Mouse (Mus musculus): ENCODE results near the gene Tmx1. TPM values are rescaled to one million over a fixed set of nuclear protein-coding genes. Genes with fewer than 3 reads are reported as not detected.

Gene Tmx1
- polyA plus RNA-seq, 1 experiment = 12.2 TPM

GRCm38 (mm10) chr12:70464016-70464415 is 11.1 kb downstream of the Tmx1 start:
- no peak for TF ChIP-seq GATA1 (IDR thresholded peaks at IDR 0.05; ENCODE audit: low read length)

DNA sequence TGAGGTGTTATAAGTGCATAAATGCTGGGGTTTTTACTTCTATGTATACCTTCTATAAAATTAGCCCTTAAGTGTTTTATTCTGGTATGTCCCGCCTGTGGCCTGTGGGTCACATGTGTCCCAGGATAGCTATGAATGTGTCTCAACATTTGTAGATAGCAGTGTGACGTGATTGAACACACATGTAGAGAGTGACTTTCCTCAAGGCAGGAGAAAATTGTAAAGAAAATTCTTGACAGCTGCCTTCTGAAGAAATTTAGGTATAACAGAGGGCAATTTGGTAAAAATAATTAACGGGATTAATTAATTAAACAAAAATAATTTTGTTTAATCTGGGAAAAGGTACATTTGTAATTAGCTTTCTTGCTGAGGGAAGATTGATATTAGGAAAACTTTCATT is 22.4 kb downstream of the Tmx1 start:
- no peak for TF ChIP-seq GATA1 (IDR thresholded peaks at IDR 0.05; ENCODE audit: low read length)

DNA sequence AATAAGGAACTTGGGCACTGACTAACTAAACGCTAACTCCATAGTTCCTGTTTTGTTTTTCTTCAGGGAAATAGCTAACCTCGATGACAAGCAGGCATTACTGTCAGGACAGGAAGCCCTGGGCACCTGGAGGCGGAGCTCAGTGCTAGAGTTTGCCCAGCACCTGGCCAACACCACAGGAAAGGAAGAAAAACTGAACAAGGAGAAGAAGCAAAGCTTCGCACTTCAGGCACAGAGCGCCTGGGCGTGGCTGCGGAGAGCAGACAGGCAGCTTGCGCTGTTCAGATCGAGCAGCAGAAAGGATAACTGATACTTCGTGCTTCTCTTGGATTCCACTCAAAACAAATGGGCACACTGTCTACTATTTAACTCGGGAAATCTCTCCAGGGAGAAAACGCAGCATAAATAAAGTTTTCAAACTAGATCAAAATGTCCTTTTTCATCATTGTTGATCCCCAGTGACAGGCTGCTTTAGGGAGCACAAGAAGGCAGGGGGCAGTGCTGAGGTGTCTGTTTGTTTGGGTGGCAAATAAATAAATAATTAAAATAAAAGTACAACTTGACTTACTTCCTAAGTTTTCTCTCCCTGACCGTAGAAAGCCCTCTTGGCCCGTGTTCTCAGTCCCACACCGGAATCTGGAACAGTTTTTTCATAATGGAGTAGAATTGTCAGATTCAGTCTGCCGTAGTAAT is 24.1 kb downstream of the Tmx1 start:
- no peak for TF ChIP-seq GATA1 (IDR thresholded peaks at IDR 0.05; ENCODE audit: low read length)

GRCm38 (mm10) chr12:70477593-70478287 is 24.8 kb downstream of the Tmx1 start:
- no peak for TF ChIP-seq GATA1 (IDR thresholded peaks at IDR 0.05; ENCODE audit: low read length)

GRCm38 (mm10) chr12:70485956-70486355 is 33.1 kb downstream of the Tmx1 start:
- TF ChIP-seq GATA1 (IDR thresholded peaks at IDR 0.05; ENCODE audit: low read length) = no peak

- no peak for TF ChIP-seq GATA1 (IDR thresholded peaks at IDR 0.05; ENCODE audit: low read length)
These were observed 34.0 kb downstream of the Tmx1 start for GRCm38 (mm10) chr12:70486716-70487480.

DNA sequence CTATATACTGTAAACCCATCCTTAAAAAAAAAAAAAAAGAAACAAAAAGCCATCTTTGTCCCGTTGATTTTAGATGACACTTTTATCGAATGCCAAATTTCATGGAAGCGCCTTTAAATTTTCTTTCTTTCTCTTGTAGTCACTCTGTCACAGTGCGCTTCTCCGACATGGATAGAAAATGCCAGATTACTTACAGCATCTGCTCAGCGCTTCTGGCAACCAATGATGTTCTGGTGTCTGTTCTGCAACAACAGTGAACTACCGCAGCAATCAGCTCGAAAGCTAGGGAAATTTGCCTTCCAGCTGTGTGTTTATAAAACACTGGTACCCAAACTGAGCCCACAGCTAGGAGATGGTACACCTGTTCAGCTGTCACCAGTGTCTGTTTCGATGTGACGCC is 39.5 kb downstream of the Tmx1 start:
- TF ChIP-seq GATA1 (IDR thresholded peaks at IDR 0.05; ENCODE audit: low read length) = no peak

DNA sequence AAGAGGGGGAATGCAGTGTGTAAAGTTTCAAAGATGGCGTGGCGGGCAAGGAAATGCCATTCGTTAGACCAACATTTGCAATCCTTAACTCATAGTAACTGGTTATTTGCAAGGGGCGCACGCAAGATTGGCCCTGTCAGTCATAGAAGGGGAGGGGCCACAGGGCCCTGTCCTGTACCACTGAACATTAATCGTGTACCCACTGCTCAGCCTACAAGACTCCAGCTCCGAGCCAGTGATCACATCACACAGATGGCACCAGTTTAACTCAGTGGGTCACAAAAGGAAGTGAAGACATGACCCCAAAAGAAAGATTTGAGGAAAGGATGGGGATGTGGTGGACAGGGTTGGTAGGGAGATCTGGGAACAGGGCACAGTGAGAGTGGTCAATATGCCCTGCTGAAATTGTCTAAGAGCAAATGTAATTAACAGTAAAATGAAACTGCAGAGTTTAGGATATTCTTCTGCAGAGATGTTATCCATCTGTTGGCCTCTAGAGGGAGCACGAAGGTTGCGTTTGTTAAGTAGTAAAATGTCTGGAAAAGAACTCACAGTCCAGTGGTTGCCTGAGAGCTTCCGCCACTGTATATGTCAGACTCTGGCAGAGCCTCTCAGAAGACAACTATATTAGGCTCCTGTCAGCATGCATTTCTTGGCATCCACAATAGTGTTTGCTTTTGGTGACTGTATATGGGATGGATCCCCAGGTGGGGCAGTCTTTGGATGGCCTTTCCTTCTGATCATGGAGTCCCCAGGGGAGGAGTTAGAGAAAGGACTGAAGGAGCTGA is 41.8 kb downstream of the Tmx1 start:
- no peak for TF ChIP-seq GATA1 (IDR thresholded peaks at IDR 0.05; ENCODE audit: low read length)

- TF ChIP-seq GATA1 (IDR thresholded peaks at IDR 0.05; ENCODE audit: low read length) = no peak
These were observed 42.5 kb downstream of the Tmx1 start for GRCm38 (mm10) chr12:70495282-70495922.

- no peak for TF ChIP-seq GATA1 (IDR thresholded peaks at IDR 0.05; ENCODE audit: low read length)
These were observed 45.2 kb downstream of the Tmx1 start for GRCm38 (mm10) chr12:70498091-70498490.

GRCm38 (mm10) chr12:70505971-70506370 is 53.1 kb downstream of the Tmx1 start:
- no peak for TF ChIP-seq GATA1 (IDR thresholded peaks at IDR 0.05; ENCODE audit: low read length)

DNA sequence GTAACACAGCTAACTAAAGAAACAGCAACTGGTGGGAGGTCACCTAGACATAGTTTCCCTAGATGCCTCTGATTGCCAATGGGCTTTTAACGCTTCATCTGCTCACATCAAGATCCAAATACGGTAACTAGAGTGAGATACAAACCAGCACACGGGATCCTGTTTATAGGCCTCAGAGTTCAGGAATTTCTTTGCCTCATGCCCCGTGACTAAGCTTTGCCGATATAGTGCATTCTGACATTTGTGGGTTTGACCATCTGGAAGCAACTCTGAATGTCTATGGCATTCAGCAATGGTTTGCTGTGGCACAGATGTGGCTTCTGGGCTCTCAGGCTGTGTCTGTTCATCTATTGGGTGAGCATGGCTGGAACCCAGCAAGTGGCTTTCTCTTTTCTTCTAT is 59.1 kb downstream of the Tmx1 start:
- TF ChIP-seq GATA1 (IDR thresholded peaks at IDR 0.05; ENCODE audit: low read length) = no peak

DNA sequence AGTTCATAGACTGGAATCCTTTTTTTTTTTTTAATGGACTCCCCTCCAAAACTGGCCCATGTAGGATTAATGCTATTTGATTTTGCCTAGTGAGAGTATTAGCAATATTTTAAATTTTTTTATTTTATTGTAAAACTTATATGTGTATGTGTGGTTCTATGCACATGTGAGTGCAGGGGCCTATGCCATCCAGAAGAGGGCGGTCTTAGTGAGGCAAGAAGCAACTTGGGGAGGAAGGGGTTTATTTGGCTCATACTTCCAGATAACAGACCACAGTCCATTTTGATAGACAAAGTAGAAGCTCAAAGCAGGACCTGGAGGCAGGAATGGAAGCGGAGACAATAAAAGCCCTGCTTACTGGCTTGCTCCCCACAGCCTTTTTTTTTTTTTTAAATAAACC is 59.5 kb downstream of the Tmx1 start:
- TF ChIP-seq GATA1 (IDR thresholded peaks at IDR 0.05; ENCODE audit: low read length) = no peak

Other genes with a start within 250 kb of the Tmx1 start
- 0.04 and 0.09 TPM in 2 replicates for gene Pygl, start 221.6 kb upstream of the Tmx1 start, polyA plus RNA-seq (2012)
- gene Trim9, start 105.5 kb upstream of the Tmx1 start, polyA plus RNA-seq (2012) = not detected in 2 replicates